Mouse (Mus musculus): ENCODE measurements at regions not wholly inside any gene's neighbourhood (a gene's known extent, or its start where the extent isn't known, plus 50 kb on each side); places are given as distances from the start of the nearest gene placed in this dataset.

GRCm38 (mm10) chr3:61064720-61065119 lies 62.1 kb downstream of the P2ry1 start:
- TF ChIP-seq CTCF (conservative IDR thresholded peaks at IDR 0.05): no peak
- no peak overlapping the region for H3K27ac ChIP-seq
- DNase-seq (ENCODE audit: low spot score in 2 of 2): no peak
- no peak overlapping the region for H3K4me3 ChIP-seq

GRCm38 (mm10) chr3:61067067-61067466 lies 64.5 kb downstream of the P2ry1 start:
- DNase-seq (ENCODE audit: low spot score in 2 of 2): no peak
- no peak overlapping the region for H3K27ac ChIP-seq
- H3K4me3 ChIP-seq: no peak overlapping the region
- no peak for TF ChIP-seq CTCF (conservative IDR thresholded peaks at IDR 0.05)

DNA sequence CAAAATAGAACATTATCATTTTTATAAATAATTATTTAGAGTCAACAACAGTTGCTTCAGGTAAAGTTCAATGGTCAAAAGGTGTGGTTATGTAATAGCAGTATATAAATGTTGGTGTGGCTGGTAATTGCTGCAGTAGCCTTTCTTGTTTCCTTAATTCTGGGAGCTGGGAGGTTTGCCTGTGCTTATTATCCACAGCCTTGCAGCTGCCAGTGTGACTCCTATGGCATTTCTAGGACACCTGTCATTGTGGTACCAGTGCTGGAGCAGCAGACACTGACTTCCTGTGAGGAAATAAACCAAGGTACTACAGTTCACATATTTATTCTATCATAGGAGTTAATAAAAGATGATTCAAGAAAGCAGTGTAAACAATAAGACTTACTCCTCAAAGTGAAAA lies 65.6 kb downstream of the P2ry1 start:
- Histone ChIP-seq H3K27ac (no peak overlapping the region), H3K4me3 (no peak overlapping the region)
- no peak for DNase-seq (ENCODE audit: low spot score in 2 of 2)
- TF ChIP-seq CTCF (conservative IDR thresholded peaks at IDR 0.05): no peak

DNA sequence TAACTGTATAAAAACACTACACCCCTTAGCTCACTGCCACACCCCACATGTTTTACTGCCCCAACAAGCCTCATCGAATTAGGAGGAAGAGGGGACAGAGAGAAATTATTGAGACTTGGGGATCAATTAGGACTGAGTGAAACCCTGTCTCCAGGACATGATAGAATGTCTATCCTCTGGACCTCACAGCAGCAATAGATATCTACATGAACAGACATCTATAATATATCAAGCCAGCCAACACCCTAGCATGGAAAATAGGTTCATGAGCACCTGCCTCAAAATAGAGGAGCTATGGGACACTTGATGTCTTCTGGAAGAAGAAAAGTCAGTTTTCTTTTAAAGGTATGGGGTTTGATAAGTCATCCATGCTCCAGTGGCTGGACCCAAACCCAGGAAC lies 68.4 kb downstream of the P2ry1 start:
- TF ChIP-seq CTCF (conservative IDR thresholded peaks at IDR 0.05): no peak
- no peak overlapping the region for H3K4me3 ChIP-seq
- no peak overlapping the region for H3K27ac ChIP-seq
- no peak for DNase-seq (ENCODE audit: low spot score in 2 of 2)

GRCm38 (mm10) chr3:61072330-61072729 lies 69.7 kb downstream of the P2ry1 start:
- no peak for TF ChIP-seq CTCF (conservative IDR thresholded peaks at IDR 0.05)
- Histone ChIP-seq H3K4me3 (no peak overlapping the region), H3K27ac (no peak overlapping the region)
- DNase-seq (ENCODE audit: low spot score in 2 of 2): peak in 1 of 2 experiments; percentile 7

DNA sequence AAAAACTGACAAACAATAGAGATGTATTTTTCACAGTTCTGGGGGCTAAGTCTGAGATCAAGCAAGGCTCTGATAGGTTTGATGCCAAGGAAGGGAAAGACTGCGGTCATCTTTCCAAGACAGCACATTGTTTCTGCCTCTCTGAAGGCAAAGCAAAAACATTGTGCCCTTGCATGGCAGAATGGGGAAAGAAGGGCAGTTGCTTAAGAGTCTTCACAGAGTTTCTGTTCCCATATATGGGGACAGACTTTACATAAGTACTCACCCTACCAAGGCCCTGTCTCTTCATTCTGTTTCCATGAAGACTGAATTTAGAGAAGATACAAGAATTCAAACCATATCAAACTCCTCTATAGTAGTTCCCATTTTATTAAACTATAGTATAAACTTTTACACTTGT lies 70.5 kb downstream of the P2ry1 start:
- Histone ChIP-seq H3K4me3 (no peak overlapping the region), H3K27ac (no peak overlapping the region)
- no peak for TF ChIP-seq CTCF (conservative IDR thresholded peaks at IDR 0.05)
- no peak for DNase-seq (ENCODE audit: low spot score in 2 of 2)

DNA sequence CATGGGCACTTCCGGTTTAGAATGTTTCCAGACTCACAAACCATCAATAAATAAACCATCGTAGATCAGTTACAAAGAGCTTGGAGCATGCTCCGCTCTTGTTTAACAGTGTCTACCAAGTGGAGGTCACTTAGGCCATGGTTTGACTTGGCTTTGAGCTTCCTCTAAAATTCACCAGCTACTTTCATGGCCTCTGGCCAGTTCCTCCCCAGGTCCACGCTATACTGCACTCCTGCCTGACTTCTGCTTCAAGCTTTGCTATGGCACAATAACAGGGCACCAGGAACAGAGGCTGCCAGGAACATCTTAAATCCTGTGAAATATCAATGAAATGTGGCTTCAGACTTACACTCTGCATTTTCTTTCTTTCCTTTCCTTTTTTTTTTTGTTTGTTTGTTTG lies 71.2 kb downstream of the P2ry1 start:
- TF ChIP-seq CTCF (conservative IDR thresholded peaks at IDR 0.05): no peak
- no peak for DNase-seq (ENCODE audit: low spot score in 2 of 2)
- Histone ChIP-seq H3K27ac (no peak overlapping the region), H3K4me3 (no peak overlapping the region)

DNA sequence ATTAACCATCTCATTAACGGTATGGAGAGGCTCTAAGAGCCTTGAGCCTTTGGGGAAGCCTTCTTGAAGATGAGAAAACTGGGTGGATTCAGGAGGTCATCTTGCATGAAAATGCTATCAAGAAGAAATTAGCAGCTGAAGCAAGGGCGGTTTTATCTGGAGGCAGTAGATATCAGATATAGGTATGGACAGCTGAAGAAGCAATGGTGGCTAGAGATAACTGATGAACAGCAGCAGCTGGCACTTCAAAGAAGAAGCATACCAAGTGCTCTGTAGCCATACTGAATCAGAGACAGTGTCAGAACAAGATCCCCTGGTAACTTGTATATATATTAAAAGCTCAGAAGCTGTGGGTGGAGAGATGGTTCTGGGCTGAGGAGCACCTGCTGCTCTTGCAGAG lies 73.2 kb downstream of the P2ry1 start:
- no peak for DNase-seq (ENCODE audit: low spot score in 2 of 2)
- TF ChIP-seq CTCF (conservative IDR thresholded peaks at IDR 0.05): no peak
- H3K4me3 ChIP-seq: no peak overlapping the region
- no peak overlapping the region for H3K27ac ChIP-seq

DNA sequence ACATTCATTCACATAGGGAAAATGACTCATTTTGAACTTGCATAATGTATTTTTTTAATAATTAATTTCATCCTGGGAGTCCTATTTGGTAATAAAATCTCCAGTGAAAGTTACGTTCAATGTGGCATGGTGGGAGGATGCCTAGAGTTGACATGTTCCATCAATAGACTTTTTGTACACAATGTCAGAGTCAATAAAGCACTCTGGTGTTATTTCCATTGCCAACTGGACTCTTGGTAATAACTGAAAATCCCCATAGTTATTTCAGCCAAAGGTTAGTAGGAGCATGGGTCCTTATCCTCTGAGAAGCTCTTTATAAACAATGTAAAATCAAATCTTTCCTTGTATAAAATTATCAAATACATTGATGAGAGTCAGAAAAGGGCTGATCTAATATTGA lies 87.3 kb downstream of the P2ry1 start:
- H3K4me3 ChIP-seq: no peak overlapping the region
- TF ChIP-seq CTCF (conservative IDR thresholded peaks at IDR 0.05): no peak
- DNase-seq (ENCODE audit: low spot score in 2 of 2): no peak
- H3K27ac ChIP-seq: no peak overlapping the region

GRCm38 (mm10) chr3:61092031-61092430 lies 89.4 kb downstream of the P2ry1 start:
- no peak overlapping the region for H3K27ac ChIP-seq
- no peak overlapping the region for H3K4me3 ChIP-seq
- no peak for TF ChIP-seq CTCF (conservative IDR thresholded peaks at IDR 0.05)
- no peak for DNase-seq (ENCODE audit: low spot score in 2 of 2)

DNA sequence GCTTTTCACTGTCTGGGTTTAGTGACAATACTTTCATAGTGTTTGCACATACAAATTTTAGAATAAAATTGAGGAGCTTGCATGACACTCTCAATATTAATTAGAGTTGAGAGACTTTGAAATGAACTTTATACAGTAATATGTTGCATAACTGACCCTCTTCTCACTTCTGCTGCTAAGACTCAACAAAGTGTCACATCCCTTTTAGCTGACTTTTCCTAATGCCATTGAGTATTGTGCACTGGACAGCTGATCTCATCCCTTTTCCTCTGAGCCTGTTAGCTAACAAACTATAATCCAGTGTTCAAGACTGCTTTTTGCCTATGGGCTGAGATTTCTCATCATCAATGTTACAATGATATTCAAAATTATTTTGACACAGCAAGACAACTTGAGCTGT lies 113.8 kb downstream of the P2ry1 start:
- no peak for TF ChIP-seq CTCF (conservative IDR thresholded peaks at IDR 0.05)
- Histone ChIP-seq H3K27ac (no peak overlapping the region), H3K4me3 (no peak overlapping the region)
- no peak for DNase-seq (ENCODE audit: low spot score in 2 of 2)

- DNase-seq (ENCODE audit: low spot score in 2 of 2): no peak
- Histone ChIP-seq H3K4me3 (no peak overlapping the region), H3K27ac (no peak overlapping the region)
- TF ChIP-seq CTCF (conservative IDR thresholded peaks at IDR 0.05): no peak
Observed at GRCm38 (mm10) chr3:61133096-61133495, 130.5 kb downstream of the P2ry1 start.

- Histone ChIP-seq H3K27ac (no peak overlapping the region), H3K4me3 (no peak overlapping the region)
- no peak for DNase-seq (ENCODE audit: low spot score in 2 of 2)
- no peak for TF ChIP-seq CTCF (conservative IDR thresholded peaks at IDR 0.05)
Observed at GRCm38 (mm10) chr3:61154087-61154486, 151.5 kb downstream of the P2ry1 start.

GRCm38 (mm10) chr3:61159811-61160210 lies 157.2 kb downstream of the P2ry1 start:
- no peak for TF ChIP-seq CTCF (conservative IDR thresholded peaks at IDR 0.05)
- no peak overlapping the region for H3K27ac ChIP-seq
- no peak for DNase-seq (ENCODE audit: low spot score in 2 of 2)
- H3K4me3 ChIP-seq: no peak overlapping the region

- no peak for TF ChIP-seq CTCF (conservative IDR thresholded peaks at IDR 0.05)
- H3K27ac ChIP-seq: no peak overlapping the region
- H3K4me3 ChIP-seq: no peak overlapping the region
- no peak for DNase-seq (ENCODE audit: low spot score in 2 of 2)
Observed at GRCm38 (mm10) chr3:61161384-61161783, 158.8 kb downstream of the P2ry1 start.
